Mouse (Mus musculus) embryo, embryonic 10.5 days (tissue): ENCODE measurements around the gene Stard5.
A peak's percentile ranks its signal among the peaks of the same experiment; 100 is the strongest.

Source experiments
- DNase-seq: peaks from one replicate; pipeline ENCODE4 v3.0.0-alpha.2; 2015; ENCODE audit warnings: low spot score

Stard5 gene

DNA sequence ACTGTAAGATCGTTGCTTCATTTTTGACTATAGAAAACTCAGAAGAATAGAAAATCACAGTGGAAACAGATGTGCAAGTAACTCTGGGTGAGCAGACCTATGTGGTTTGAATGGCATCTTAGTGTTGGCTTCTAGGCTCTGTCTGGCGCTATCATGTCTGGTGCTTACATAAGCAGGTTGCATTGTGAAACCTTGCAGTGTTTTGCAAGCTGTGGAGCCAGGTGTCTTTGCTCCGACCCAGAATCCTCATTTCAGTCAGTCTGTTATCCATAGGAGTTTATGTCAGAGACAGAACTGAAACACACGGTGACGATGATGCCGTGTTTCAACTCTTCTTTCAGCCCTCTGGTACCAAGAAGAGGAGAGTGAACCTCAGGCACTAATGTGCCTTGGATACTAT lies 2.1 kb downstream of the Stard5 start:
- no peak for DNase-seq

DNA sequence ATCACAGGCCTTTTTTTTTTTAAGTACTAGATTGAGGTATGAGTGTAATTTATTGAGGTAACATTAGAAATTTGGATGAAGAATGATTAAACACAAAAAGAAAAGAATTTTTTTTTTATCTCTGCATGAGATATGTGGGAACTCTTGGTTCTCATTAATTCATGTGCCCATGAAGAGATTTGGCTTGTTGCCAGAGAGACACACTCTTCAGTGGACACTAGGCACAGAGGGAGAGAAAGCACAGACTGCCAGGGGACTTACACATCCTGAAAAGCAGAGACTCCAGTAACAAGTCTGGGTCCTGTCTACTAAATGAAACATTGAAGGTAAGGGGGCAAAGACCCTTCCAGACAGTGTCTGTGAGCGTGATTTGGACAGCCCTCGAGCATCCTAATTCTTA lies 4.0 kb downstream of the Stard5 start:
- no peak for DNase-seq

DNA sequence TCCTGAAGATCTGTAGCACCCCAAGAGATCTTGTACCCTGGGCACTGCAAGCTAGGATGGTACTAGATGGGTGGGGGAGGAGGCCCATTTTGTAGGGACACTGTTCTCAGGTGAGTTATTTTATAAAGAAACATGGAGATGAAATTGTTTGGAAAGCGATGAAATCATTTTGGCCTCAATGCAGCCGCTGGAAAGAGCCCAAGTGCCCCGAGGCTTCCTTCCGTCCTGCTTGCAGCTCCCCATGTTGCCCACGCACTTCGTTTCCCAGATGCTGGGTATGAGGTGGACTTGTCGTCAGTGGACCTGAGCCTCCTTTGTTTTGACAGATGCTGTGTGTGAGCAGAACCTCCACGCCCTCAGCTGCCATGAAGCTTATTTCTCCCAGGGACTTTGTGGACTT lies 4.7 kb downstream of the Stard5 start:
- no peak for DNase-seq

DNA sequence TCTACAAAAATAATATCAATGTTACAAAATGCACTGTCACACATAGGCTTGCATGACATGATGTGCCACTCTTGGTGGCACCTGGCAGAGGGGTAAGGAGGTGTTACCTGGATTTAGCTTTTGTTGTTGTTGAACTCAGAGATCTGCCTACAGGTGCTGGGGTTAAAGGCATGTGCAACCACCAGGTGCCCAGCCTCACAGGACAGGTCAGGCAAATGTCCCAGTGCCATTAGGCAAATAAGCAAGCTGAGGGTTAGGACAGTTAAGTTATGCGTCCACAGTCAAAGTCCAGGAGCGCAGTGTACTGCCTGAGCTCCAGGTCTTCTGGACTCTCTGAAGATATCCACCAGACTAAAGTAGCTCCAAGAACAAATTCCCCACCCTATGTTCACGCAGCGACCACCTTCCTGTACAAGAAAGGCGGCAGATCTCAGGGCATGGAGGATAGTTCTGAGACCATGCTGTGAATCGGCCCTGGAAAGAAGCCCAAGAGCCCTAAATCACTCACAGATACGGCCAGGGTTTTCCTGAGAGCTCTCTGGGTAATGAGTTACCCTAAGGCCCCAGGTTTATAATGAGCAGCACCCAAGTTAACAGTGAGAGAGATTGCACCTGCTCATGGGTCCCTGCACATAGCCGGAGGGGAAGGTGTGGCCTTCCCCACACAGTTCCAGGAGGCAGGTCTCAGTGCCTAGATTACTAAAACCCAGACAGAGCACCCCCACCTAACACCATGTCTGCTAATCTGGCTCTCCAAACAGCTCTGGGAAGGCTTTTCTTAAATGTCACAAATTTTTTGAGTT lies 6.2 kb downstream of the Stard5 start:
- DNase-seq, result no peak

DNA sequence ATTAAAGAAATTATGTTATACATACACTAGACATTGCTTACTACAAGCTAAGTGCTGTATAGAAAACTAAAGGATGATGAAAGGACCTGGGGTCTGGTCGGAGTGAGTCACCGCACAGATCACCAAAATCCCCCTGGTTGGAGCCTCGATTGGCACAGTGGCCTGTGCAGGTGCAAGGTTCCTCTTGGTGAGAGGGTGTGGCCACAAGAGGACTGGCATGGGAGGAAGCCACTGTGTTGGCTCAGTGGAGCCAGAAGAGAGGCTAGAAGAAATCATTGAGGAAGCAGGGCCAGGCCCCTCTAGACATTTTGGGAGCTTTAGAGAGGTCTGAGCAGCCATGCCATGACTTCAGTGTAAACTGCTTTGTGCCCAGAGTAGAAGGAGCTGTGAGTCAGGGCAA lies 7.3 kb downstream of the Stard5 start:
- no peak for DNase-seq

DNA sequence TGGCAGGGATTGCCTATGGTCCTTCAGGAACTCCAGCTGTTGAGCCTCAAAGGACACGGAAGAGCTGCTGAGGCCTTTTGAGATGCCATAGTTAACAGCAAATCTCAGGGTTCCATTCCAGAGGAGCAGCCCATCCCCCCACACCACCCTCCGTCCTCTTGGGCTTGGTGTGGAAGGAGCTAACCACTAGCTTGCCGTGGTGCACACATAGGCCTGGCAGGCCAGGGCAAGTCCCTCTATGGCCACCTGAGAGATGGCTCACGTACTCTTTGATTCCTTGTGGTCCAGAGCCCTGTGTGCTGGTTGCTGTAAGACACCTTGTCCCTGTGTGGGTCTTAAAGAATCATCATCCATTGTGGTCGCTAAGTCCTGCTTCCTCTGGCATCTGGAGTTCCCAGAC lies 8.8 kb downstream of the Stard5 start:
- no peak for DNase-seq

DNA sequence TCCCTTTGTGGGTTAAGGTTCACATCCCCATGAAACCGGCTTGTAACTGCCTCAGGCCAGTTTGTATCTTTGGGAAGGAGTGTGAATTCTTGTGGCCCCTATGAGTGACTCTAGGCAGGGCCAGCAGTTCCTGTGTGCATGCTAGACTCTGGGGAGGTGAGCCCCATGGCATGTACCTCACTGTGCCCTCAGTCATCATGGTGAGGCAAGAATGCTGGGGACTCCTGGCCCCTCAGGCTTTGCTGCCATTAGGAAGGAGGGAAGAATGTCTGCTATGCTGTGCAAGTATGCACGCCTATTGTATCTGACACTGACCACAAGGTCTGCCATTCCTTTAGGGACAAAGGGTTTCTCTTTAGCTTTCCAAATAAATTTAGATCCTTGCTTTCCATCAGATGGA lies 9.4 kb downstream of the Stard5 start:
- DNase-seq, result peak; percentile 8

DNA sequence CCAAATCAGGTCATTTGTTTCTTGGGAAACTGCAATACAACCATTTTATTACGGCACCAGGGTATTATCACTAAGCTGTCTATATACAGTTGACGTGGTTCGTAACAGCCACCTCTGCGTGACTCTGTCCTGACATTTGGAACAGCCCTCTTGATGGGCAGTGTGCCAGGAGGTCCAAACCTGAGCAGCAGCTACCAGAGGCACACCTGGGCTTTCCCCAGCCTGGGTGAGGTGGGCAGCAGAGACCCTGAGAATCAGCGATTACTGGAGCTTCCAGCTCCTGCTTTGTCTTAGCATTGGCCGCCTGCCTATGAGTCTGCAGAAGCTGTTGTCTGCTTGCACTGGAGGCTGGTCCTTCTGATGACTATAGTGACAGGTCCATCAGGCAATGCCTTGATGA lies 11.8 kb downstream of the Stard5 start:
- no peak for DNase-seq

DNA sequence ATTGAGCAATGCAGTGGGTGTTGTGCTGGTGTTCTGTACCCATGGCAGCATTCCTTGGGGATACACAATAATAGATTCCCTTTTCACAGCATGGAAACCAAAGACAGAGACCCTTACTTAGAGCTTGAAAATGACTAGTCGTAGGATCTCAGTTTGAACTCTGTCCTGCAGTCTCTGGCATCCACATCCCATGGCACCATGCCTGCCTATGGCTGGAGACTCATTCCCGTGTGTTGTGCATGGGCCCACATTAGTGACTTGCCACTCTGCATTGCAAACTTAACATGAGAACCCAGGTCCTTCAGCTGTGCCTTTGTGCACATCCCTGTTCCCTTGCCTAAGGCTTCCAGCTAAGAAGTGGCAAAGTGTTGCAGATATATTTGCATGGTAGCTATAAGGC lies 13.0 kb downstream of the Stard5 start:
- no peak for DNase-seq

DNA sequence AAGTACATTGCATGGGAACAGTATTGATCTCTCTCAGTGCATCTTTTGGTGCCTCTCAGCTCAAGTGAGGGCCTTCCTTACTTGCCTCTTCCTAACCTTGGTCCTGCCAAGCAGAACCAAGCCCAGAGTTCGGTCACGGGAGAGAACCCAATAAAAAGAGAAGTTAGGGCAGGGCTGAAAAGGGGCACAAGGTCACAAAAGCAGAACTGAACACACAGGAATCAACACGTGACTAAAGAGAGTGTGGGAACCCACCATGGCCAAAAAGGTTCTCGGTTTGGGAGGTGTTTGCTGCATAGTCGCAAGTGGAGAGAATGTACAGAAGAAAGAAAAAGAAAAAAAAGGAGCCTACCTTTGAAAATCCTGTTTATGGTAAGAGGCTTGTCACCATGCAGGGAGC lies 13.7 kb downstream of the Stard5 start:
- no peak for DNase-seq

DNA sequence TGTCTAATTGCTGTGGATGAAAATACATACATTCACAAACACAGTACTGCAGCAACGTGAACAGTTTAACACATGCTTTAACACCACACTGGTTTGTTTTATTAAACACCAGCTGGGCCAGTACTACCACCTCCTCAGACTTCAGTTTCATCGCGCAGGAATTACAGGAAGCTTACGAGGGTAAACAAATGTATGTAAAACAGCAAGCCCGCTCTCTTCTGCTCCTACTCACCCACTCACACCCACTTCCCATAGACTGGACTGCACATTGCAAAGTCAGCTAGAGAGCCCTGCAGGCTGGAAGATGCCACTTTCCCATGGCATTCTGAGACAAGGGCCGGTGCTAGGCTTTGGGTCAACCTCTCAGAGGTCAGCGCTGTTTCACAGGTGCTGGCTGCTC lies 17.0 kb downstream of the Stard5 start:
- no peak for DNase-seq

DNA sequence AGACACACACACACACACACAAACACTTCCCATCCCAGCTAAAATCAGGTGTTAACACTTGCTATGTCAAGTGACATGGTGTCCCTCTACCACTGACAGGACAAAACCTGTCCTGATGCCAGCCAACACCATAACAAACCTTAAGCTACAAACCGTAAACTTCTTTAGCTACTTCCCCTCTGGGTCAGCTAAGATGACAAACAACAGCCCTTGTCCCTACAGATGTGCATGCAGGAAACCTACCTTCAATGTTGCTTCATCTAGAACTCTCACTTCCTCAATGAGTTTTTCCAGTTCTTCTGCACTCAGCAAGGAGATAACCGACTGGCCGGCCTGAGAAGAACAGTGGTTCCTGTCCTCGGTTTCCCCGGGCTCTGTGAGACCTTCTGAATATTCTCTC lies 18.9 kb downstream of the Stard5 start:
- DNase-seq, result no peak

DNA sequence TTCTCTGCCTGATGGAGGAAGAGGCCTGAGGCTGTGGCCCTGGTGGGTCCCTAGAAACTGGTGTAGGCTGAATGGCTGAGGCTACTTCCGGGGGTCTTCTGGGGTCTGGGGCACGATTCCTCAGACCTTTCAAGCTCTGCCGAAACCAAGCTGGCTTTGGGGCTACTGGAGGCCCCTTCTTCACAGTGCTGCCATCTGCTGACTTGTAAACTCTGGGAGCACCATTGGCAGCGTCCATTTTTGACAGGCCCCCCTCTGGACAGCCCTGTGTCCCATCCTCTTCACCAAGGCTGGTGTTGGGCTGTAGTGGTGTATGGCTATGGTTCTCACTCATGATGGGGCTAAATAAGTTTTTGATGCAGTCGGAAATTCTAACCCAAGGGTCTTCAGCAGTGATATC lies 20.7 kb downstream of the Stard5 start:
- DNase-seq, result no peak

DNA sequence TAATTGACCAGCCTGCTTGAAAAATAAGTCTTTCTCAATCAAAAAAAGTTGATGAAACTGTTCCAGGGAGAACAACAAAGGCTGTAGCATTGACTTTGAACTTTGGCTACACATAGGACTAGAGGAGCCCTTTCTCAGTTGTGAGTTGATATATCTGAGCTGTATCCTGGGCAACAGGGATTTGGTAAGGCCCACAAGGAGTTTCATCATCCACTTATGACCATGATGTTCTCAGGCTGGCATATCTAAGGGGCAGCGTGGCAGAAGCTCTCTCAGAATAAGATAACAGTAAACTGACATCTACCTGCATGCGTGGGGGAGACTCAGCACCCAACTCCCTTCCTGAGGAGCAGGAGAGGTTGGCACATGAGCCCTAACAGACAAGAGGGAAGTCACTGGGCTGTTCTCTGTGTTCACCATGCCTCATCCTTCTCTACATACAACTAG lies 21.9 kb downstream of the Stard5 start:
- DNase-seq, result no peak

DNA sequence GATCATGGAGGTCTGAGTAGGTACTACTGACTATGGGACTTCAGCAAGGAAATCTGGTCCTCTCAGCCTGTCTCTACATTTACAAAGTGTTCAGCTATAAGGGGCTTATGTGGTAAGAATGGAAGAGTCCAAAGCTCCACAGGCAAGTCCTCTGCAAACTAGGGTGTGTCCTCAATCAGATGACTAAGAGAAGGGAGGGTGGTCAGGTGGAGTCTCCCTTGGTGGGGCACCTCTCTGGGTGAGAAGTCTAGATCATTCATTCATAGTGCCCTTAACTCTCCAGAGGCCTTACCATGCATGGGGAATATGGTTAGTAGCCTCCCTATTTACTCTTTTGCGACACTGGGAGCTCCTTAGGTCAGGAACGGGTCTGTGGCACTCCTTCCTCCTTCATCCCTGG lies 22.4 kb downstream of the Stard5 start:
- no peak for DNase-seq

DNA sequence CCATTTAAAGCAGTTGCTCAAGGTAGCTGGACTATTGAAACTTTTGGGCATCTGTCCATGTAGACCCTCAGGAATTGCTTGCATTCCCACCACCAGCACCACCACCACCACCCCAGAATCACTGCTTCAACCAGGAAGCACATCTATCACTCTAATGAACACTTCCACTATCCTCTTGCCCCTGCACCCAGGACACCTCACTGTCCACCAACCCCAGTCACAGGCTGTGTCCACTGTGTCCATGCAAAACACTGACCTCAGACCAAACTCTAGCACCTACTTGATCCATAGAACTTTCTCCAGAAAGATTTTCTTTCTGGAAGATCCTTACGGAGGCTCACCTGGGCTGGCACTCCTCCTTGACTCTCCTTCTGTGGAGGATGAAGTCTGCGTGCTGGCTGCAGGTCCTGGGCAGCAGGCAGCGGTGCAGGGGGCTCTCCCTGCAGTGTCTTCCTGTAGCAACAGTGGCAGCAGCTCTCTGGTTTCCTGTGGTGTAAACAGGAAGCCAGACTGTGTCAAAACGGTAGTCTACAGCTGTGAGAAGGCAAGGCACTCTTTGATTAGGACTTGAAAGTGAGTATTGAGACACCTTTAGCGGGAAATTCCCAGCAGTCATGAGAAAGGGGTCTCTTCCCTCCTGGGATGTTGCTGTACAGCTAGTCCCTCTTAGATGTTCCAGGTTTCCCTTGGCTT lies 23.3 kb downstream of the Stard5 start:
- DNase-seq, result no peak

DNA sequence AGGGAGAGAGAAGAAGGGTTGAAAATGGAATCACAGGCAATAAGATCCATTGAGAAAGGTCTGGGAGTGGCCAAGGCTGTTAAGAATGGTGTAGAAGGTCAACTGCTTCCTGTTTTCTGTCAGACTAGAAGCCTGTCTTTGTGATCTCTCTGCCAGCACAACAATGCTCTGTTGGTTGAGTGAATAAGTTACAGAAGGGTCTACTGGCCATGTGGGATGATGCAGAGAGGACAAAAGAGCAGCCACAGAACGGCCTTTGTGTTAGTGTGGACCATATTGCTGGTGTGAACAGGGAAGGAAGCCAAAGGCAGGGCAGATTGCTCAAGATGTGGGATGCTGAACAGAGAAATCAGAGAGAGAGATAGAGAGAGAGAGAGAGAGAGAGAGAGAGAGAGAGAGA lies 27.0 kb downstream of the Stard5 start:
- no peak for DNase-seq

DNA sequence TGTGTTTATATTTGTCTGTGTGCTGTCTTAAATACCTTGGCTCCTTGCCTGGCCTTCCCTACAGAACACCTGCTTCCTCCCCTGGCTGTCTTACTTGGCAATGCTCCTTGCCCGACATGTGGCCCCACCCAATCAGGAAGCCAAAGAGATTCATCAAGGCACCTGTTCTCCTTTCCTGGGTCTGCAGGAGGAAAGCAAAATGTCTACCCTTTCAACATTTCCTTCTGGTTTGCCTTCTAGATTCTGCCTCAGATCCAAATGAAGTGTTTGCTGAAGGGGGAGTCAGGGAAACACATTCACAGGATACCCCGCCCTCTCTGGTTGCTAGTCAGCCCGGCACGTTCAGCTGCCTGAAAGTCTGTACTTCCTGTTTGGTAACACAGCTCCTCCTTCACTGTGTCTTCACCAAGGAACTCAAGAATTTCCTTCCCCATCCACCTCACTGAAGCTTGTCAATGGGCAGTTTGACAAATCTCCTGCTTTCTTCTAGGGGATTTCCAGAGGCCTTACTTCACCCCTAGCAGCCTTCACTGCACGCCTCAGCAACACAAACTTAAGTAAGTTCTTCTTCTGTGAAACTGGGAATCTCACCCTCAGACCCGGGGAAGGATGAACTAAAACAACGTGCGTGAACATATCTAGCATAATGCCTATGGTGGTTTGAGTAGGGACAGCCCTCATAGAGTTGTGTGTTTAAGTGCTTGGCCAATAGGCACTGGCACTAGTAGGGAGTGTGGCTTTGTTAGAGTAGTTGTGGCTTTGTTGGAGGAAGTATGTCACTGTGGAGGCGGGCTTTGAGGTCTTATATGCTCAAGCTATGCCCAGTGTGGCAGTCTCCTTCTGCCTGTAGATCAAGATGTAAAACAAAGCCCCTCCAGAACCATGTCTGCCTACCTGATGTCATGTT lies 27.7 kb downstream of the Stard5 start:
- DNase-seq, result no peak

DNA sequence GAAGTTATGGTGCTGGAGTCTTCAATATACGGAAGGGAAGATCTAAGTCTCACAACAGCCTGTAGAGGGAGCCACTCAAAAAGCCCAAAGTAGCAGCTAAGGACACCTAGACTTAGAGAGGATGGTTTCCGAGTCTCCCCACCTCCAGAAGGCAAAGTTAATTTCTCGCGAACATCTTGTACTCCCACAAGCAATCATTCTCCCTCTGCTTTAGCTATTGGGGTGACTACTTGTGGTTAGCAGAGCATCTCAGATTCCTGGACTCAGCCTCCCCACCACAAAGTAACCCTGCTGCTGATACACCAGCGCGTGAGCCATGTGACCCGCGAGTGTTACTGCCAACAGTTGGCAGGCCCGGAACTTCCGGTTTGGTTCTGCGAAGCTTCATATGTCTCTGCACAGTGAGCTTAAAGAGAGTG lies 28.5 kb downstream of the Stard5 start:
- no peak for DNase-seq

DNA sequence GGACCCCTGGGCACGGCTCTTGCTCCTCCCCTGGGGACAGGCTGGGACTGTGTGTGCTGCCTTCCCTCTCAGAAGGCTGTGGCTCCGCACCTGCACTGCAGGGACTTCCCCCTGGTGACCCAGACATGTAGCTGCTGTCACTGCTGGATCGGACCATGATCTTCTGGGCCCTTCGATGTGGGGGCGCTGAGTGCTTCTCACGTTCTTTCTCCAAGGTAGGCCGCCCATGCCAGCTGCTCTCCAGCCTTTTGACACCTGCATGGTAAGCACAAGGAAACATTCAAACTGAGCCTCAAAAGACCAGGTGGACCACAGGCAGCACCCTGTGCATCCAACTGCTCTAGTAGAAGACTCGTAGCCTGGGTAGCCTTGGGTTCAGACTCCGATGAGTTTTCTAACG lies 29.3 kb downstream of the Stard5 start:
- no peak for DNase-seq

DNA sequence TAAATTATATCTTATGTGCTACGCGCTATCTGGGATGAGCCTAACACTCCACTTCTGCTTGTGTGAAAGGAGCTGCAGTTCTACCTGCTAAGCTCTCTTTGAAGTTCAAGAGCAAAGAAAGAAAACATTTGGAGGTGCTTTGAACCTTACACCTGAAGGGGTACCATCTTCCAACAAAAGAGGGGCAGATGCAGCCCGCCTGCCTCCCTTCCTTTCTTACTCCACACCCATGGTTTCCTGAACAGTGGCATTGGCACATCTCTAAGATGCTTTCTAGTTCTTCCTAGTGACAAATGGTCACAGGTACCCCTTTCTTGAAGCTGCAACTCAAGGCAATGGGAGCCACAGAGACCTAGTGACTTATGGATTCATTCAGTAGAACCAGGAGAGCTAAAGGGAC lies 30.0 kb downstream of the Stard5 start:
- no peak for DNase-seq

DNA sequence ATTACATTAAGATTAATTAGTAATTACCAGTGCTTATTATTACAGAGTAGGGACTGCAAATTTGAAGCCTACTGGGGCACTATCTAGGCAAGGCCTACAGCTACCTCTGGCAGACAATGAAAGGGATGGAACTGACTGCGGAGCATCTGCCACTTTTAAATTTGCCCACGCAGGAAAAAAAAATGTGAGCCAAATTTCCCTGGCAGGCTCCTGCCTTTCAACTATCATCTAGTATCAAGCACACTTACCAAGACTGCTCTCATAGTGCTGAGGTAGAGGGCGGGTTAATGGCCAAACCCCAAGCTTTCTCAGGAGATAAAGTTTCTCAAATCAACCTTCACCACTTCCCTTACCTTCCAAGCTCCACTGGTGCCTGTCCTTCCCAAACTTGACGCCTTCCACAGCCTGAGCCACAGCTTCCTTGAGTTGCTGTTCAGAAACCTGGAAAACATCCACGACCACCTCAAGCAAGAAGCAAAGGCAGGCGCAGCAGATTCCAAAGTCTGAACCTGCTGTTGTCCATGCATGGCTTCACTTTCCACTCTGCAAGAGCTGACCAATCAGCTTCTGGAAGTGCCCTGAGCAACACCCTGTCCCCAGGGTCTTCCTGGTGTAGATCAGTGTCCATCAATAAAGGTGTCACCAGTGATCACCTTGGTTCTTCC lies 31.1 kb downstream of the Stard5 start:
- DNase-seq, result no peak
